Mouse (Mus musculus): ENCODE measurements around the gene Bcas1.

Gene Bcas1

GRCm38 (mm10) chr2:170418748-170419147 lies 8.9 kb downstream of the Bcas1 start:
- in situ Hi-C loops (cut with MboI): no loop called here

- in situ Hi-C loops (cut with MboI): no loop called here
Measured at GRCm38 (mm10) chr2:170411490-170412168, 16.0 kb downstream of the Bcas1 start.

- in situ Hi-C loops (cut with MboI): no loop called here
Measured at GRCm38 (mm10) chr2:170410677-170411489, 16.8 kb downstream of the Bcas1 start.

- in situ Hi-C loops (cut with MboI): no loop called here
Measured at GRCm38 (mm10) chr2:170406438-170406837, 21.2 kb downstream of the Bcas1 start.

- in situ Hi-C loops (cut with MboI): no loop called here
Measured at GRCm38 (mm10) chr2:170404781-170405573, 22.7 kb downstream of the Bcas1 start.

- in situ Hi-C loops (cut with MboI): no loop called here
Measured at GRCm38 (mm10) chr2:170403666-170404385, 23.8 kb downstream of the Bcas1 start.

- in situ Hi-C loops (cut with MboI): no loop called here
Measured at GRCm38 (mm10) chr2:170401211-170401799, 26.3 kb downstream of the Bcas1 start.

GRCm38 (mm10) chr2:170400666-170401065 lies 27.0 kb downstream of the Bcas1 start:
- in situ Hi-C loops (cut with MboI): no loop called here

- in situ Hi-C loops (cut with MboI): no loop called here
Measured at GRCm38 (mm10) chr2:170391994-170392393, 35.7 kb downstream of the Bcas1 start.

GRCm38 (mm10) chr2:170388320-170388719 lies 39.3 kb downstream of the Bcas1 start:
- in situ Hi-C loops (cut with MboI): no loop called here

- in situ Hi-C loops (cut with MboI): no loop called here
Measured at GRCm38 (mm10) chr2:170385556-170385955, 42.1 kb downstream of the Bcas1 start.

- in situ Hi-C loops (cut with MboI): no loop called here
Measured at GRCm38 (mm10) chr2:170384770-170385169, 42.9 kb downstream of the Bcas1 start.

- in situ Hi-C loops (cut with MboI): no loop called here
Measured at GRCm38 (mm10) chr2:170373391-170373790, 54.3 kb downstream of the Bcas1 start.

GRCm38 (mm10) chr2:170365676-170366075 lies 62.0 kb downstream of the Bcas1 start:
- in situ Hi-C loops (cut with MboI): no loop called here

- in situ Hi-C loops (cut with MboI): no loop called here
Measured at GRCm38 (mm10) chr2:170365271-170365670, 62.4 kb downstream of the Bcas1 start.

- in situ Hi-C loops (cut with MboI): no loop called here
Measured at GRCm38 (mm10) chr2:170356667-170357374, 70.8 kb downstream of the Bcas1 start.

- in situ Hi-C loops (cut with MboI): no loop called here
Measured at GRCm38 (mm10) chr2:170354963-170355367, 72.7 kb downstream of the Bcas1 start.

- in situ Hi-C loops (cut with MboI): no loop called here
Measured at GRCm38 (mm10) chr2:170352273-170352672, 75.4 kb downstream of the Bcas1 start.

- in situ Hi-C loops (cut with MboI): no loop called here
Measured at GRCm38 (mm10) chr2:170351847-170352246, 75.8 kb downstream of the Bcas1 start.

GRCm38 (mm10) chr2:170349784-170350183 lies 77.9 kb downstream of the Bcas1 start:
- in situ Hi-C loops (cut with MboI): no loop called here

GRCm38 (mm10) chr2:170349096-170349495 lies 78.5 kb downstream of the Bcas1 start:
- in situ Hi-C loops (cut with MboI): no loop called here

All from mature B cell (primary cell).